Mouse (Mus musculus) kidney, adult 2 months (tissue): ENCODE measurements at regions not wholly inside any gene's neighbourhood (a gene's known extent, or its start where the extent isn't known, plus 50 kb on each side); places are given as distances from the start of the nearest gene placed in this dataset.

ENCODE experiments used
- CTCF ChIP-seq: fragments of 200-500 bp; conservative IDR thresholded peaks from 2 replicates; pipeline ENCODE4 v1.5.1; 2011; ENCODE audit warnings: low read depth, mild to moderate bottlenecking, control low read depth, low read length, moderate library complexity, mixed read lengths; ENCODE audit not compliant: insufficient read depth, insufficient read length
- POLR2A ChIP-seq: fragments of 200-500 bp; IDR thresholded peaks from one replicate; pipeline ENCODE4 v1.6.1; 2011; ENCODE audit warnings: low read depth, low read length, control low read depth

- TF ChIP-seq POLR2A (no peak), CTCF (no peak)
Measured at GRCm38 (mm10) chr17:79147883-79148282, 96.2 kb downstream of the Qpct start.
